Mouse (Mus musculus): ENCODE data around the gene Mier2.

GRCm38 (mm10) chr10:79530721-79531120, 24.3 kb downstream of the Mier2 start:
- TF ChIP-seq GATA1 (IDR thresholded peaks at IDR 0.05; ENCODE audit: low read length) (no peak), TAL1 (IDR thresholded peaks at IDR 0.05; ENCODE audit: low read length) (no peak)
